Mouse (Mus musculus) layer of hippocampus, adult 11-12 months (tissue): ENCODE results near the gene Rbm18.
A peak's percentile ranks its signal among the peaks of the same experiment; 100 is the strongest.
"Not testable (repeated sequence)": the region's sequence is repeated elsewhere in the genome, so short reads cannot be mapped to it uniquely, and the experiment has no call there.

Source experiments
- DNase-seq: peaks from one replicate; pipeline ENCODE4 v3.0.0; 2022; ENCODE audit warnings: low spot score

Gene Rbm18

GRCm38 (mm10) chr2:36136300-36136941, at the start of gene Rbm18, which contains the start of gene Mrrf:
Gene Rbm18, minus strand, starts transcription at chr2:36136773.
Gene Mrrf, plus strand, starts transcription at chr2:36136389.
- peak; percentile 92 for DNase-seq

GRCm38 (mm10) chr2:36184876-36185275, 48.3 kb upstream of the Rbm18 start:
- no peak for DNase-seq

- no peak for DNase-seq
Measured at GRCm38 (mm10) chr2:36184192-36184591, 47.6 kb upstream of the Rbm18 start.

GRCm38 (mm10) chr2:36183278-36183677, 46.7 kb upstream of the Rbm18 start:
- peak; percentile 22 for DNase-seq

GRCm38 (mm10) chr2:36181587-36182368, 45.2 kb upstream of the Rbm18 start:
- DNase-seq = not testable (repeated sequence)

GRCm38 (mm10) chr2:36179487-36179886, 42.9 kb upstream of the Rbm18 start:
- DNase-seq = no peak

GRCm38 (mm10) chr2:36172574-36172973, 36.0 kb upstream of the Rbm18 start:
- no peak for DNase-seq

GRCm38 (mm10) chr2:36172136-36172535, 35.6 kb upstream of the Rbm18 start:
- DNase-seq = no peak

GRCm38 (mm10) chr2:36169176-36169575, 32.6 kb upstream of the Rbm18 start:
- DNase-seq = no peak

GRCm38 (mm10) chr2:36167990-36168618, 31.5 kb upstream of the Rbm18 start:
- no peak for DNase-seq

- no peak for DNase-seq
Measured at GRCm38 (mm10) chr2:36159336-36159735, 22.8 kb upstream of the Rbm18 start.

GRCm38 (mm10) chr2:36157461-36157860, 20.9 kb upstream of the Rbm18 start:
- no peak for DNase-seq

- DNase-seq = not testable (repeated sequence)
Measured at GRCm38 (mm10) chr2:36152401-36152800, 15.8 kb upstream of the Rbm18 start.

GRCm38 (mm10) chr2:36148876-36149365, 12.3 kb upstream of the Rbm18 start:
- DNase-seq = no peak

GRCm38 (mm10) chr2:36139096-36139495, 2.5 kb upstream of the Rbm18 start:
- DNase-seq = no peak

GRCm38 (mm10) chr2:36135887-36136286, 686 bp downstream of the Rbm18 start:
- DNase-seq = no peak

GRCm38 (mm10) chr2:36129051-36129450, 7.5 kb downstream of the Rbm18 start:
- no peak for DNase-seq

- no peak for DNase-seq
Measured at GRCm38 (mm10) chr2:36127973-36128372, 8.6 kb downstream of the Rbm18 start.

GRCm38 (mm10) chr2:36126795-36127429, 9.7 kb downstream of the Rbm18 start:
- DNase-seq = no peak

- no peak for DNase-seq
Measured at GRCm38 (mm10) chr2:36112632-36113031, 23.9 kb downstream of the Rbm18 start.

GRCm38 (mm10) chr2:36108615-36109014, 28.0 kb downstream of the Rbm18 start:
- no peak for DNase-seq
